Mouse (Mus musculus) telencephalon, adult 2 months (tissue): ENCODE measurements around the gene 1700008O03Rik.

Source experiments
- DNase-seq: peaks from one replicate; pipeline ENCODE4 v3.0.0-alpha.2; 2011; ENCODE audit warnings: low read depth, low spot score

Gene 1700008O03Rik

GRCm38 (mm10) chr7:44344622-44345021 lies 41.0 kb downstream of the 1700008O03Rik start:
- no peak for DNase-seq

GRCm38 (mm10) chr7:44343459-44344015 lies 42.1 kb downstream of the 1700008O03Rik start:
- no peak for DNase-seq

DNA sequence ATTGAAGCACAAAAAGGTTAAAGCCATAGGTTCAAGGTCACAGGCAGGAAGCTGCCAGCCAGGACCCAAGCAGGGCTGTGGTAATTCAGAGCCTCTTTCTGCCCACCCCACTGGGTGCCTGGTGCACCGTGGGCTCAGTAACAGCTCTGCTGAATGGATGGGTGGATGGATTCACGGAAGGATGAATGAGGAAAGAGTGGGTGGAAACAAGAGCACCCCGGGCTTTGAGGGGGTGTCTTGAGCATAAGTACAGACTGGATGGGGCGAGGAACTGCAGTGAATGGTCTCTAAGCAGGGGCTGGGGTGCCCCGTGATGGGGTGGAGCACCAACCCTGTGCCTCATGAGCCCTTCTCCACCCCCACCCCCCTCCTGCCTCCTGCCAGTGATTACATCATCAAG lies 43.9 kb downstream of the 1700008O03Rik start:
- peak; percentile 77 for DNase-seq

- DNase-seq, result no peak
These were observed 44.5 kb downstream of the 1700008O03Rik start for GRCm38 (mm10) chr7:44341119-44341518.

DNA sequence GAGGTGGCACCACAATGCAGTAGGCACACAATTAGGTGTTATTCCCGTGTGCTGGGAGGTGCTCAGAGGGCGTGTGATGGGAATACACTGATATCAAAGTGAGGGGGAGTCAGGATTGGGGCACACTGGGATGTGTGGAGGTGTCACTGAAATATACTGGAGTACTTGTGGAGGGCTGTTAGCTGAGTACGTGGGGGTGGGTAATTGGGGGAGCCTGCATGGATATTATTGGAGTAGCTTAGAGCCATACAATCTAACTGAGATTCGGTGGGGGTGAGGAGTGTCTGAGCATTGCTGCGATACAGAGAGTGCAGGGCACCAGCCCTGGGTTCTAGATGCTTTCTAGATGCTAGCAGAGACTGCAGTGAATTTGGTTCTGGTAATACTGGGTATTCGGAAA lies 45.4 kb downstream of the 1700008O03Rik start:
- no peak for DNase-seq

DNA sequence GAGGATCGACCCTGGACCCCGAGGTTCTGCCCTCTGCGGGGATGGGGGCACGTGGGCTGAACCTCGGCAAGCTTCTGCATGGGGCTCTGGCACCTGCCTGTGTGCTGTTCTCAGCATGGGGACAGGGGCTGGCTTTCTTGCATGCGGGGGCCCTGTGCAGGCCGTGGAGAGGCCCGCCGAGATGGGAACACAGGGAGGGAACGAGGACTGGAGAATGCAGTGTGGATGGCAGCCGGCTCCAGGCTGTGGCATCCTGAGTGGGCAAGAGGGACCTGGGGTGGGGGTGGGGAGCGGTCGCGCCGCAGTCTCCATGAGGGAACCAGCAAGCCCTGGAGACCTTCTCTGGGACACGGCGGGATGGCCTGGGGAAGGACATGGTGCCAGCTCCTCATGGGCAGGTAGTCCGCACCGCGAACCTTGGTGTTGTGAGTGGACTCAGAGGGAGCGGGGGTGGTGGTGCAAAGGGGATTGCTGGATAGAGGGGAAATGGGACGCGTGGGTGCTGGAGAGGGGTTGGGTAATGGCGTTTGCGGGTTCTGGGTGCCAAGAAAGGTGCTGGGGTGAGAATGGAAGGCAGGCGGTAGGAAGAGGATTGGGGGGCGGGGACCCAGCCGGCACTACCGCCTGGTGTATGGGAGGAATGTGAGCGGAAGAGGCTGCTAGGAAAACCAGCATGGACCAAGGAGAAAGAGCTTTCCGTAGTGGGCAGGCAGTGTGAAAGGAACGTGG lies 48.3 kb downstream of the 1700008O03Rik start:
- no peak for DNase-seq

DNA sequence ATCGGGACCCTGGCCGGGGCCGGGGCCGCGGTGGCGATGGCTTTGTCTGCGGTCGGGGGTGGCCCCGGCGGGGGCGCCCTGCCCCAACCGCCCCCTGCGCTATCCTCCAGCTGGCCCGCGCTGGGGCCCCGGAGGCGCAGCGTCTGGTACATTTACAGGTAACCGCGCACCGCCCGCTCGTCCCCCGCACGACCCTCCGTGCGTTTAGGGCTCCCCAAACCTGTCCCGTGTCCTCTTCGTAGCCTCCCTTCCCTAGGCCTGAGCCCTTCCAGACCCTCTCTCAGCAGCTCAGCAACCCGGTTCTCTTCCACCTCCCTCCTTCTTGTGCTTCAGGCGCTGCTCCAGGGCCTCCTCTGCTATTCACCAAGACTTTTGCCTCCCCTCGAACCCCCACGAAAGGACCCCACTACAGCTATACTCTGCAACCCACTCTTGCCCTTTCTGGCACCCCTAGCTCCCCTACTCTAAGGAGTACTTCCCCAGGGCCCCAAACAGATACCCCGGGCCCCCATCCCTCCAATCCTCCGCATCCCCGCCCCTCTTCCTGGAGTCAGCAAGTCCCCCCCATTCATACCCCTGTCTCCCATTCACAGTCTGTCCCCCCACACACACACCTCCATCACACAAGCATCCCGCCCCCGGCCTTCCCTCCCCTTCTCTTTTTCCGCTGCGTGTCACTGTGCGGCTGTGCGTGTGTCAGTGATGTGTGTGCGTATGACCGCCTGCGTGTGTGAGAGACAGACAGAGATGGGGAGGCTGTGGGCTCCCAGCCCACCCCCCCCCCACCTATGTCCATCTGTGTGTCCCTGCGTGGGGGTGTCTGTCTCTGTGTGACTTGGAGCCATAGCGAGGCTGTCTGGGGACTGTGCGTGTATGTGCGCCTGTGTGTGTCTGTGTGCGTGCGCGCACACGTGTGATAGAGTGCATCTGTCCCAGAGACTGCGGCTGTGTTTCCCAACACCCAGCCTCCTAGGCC lies 49.3 kb downstream of the 1700008O03Rik start:
- DNase-seq, result peak; percentile 71

DNA sequence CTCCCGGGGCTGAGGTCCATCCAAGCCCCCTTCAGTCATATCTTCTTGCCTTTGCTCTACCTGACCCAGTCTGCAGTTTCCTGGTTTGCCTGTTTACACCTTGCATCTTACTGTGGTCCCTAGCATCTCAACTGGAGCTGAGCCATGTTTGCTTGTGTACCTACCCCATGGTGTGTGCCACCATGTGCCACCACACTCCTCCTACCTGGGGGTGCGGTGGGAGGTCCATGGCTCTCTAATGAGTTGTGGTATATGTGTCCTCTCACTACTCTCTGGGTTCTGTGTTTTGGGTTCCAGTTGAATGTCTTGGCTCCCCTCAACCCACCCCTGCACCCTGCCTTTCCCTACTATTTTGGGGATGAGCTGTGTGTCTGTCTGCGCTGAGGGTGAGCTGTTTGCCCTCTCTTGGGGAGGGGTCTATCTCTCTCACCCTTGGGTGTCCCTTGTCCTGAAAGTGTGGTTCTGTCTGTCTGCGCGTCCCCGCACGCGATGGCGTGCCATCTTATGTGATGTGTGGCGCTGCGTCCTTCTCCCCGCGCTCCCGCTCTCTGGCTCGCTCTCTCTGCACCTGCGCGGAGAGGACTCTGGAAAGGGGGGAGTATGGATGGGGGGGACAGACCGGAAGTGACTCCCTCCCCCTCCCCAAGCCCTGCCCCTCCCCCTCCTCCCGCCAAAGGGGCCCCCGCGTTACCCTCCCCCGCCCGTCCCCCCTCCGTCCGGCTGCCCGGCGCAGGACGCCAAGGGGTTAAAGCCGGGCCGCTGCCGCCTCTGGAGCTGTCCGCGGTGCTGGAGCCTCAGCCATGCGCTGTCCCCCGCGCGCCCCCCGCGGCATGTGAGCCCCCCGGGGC lies 50.4 kb downstream of the 1700008O03Rik start:
- no peak for DNase-seq

GRCm38 (mm10) chr7:44334139-44334538 lies 51.5 kb downstream of the 1700008O03Rik start:
- no peak for DNase-seq

DNA sequence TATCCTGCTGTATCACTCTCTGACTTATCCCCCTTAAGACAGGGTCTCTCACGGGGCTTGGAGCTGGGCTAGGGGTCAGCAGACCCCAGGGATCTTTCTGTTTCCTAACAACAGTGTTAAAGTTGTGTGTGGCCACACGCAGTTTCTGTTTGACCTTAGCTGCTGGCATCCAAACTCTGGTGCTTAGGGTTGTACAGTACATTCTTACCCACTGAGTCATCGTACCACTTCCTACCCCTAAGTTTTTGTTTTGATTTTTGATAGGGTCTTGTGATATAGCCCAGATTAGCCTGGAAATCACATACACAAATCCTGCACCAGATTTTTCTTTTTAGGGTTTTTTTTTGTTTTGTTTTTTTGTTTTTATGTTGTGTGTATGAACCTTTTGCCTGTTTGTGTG lies 53.3 kb downstream of the 1700008O03Rik start:
- DNase-seq, result no peak

DNA sequence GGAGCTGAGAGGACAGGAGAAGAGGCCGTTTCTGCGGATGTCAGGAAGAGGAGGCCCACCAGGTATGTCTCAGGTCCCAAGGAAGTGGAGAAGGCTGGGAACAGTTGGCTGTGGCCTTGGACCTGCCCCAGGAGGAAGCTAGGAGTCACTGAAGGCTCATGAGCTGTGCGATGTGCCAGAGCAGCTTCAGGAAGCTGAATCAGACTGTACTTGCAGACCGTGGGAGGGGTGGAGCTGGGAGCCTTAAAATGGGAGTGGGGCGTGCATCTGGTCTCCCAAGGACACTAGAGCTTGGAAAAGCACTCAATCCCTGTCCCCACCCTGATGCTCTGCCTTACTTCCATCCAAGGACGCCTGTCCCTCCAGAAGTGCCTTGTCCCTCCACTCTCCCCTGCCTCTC lies 59.0 kb downstream of the 1700008O03Rik start:
- DNase-seq, result no peak

DNA sequence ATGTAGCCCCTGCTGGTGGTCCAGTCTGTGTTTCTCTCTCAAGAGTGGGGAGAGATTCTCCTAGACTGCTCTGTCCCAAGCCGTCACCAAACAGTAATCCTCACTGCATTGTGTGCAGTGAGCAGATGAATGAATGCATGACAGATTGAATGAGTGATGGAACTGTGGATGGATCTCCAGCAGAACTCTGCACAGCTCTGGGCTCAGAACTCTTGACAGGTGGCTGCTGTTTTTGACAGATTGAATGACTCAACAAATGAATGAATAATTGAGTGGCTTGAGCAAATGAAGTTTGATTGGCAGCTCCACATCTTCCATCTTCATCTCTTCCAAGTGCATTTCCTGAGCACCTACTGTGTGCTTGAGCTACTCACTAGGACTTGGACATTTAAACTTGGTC lies 63.3 kb downstream of the 1700008O03Rik start:
- DNase-seq, result no peak

DNA sequence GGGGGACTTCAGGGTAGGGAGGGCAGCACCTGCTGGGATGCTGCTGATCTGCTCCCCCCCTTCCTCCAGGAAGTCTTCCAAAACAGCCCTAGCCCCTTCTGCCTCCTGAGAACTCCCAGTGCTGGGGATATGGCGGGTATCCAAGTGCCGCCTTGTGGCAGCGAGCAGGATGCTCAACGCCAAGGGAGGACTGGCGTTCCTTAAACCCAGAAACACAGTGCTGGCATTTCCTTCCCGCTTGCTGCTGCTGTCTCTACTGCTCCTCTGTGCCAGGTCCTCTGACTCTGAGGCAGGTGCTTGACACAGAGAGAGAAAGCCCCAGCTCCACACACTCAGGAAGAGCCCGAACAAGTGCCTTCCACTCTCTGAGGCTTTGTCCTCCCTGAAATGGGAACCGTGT lies 64.7 kb downstream of the 1700008O03Rik start:
- no peak for DNase-seq

GRCm38 (mm10) chr7:44317913-44318312 lies 67.7 kb downstream of the 1700008O03Rik start:
- DNase-seq, result no peak

- DNase-seq, result no peak
These were observed 73.1 kb downstream of the 1700008O03Rik start for GRCm38 (mm10) chr7:44312484-44312883.

DNA sequence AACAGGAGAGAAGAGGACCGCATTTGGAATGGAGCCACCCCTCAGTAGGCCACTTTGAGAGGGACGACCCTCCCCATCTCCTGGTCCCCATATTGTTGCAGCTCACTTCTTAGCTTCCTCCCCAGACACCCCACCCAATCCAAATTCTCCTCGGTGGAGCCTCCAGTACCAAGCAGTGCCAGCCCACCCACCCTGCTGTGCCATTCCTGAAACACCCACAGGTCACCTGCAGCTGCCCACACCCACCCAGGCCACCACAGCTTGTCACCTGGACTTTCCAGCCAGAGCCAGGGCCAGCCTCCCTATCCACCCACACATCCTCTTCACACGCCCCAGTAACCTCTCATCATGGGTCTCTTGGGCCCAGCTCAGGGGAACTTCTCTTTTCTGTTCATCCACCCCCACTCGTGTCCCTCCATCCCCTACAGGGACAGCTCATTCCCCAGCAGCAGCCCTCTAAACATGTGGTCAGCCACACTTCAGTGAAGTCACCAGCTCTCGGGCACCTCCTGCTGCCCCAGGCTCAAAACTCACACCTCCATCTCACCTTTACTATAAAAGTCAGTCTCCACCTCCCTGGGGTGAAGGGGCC lies 73.8 kb downstream of the 1700008O03Rik start:
- no peak for DNase-seq

- peak; percentile 66 for DNase-seq
These were observed 74.5 kb downstream of the 1700008O03Rik start for GRCm38 (mm10) chr7:44310878-44311712.

GRCm38 (mm10) chr7:44310285-44310877 lies 75.2 kb downstream of the 1700008O03Rik start:
- DNase-seq, result no peak
